Mouse (Mus musculus) frontal cortex, postnatal 36 days (tissue): Measurements from ENCODE around the gene Aldh3b2.
"Not testable (repeated sequence)": the region's sequence is repeated elsewhere in the genome, so short reads cannot be mapped to it uniquely, and the experiment has no call there.

ENCODE experiments used
- DNase-seq, 2 experiments: peaks; one replicate each; pipeline ENCODE4 v3.0.0; 2022; ENCODE audit warnings: low spot score in 2 of 2

Aldh3b2 gene

DNA sequence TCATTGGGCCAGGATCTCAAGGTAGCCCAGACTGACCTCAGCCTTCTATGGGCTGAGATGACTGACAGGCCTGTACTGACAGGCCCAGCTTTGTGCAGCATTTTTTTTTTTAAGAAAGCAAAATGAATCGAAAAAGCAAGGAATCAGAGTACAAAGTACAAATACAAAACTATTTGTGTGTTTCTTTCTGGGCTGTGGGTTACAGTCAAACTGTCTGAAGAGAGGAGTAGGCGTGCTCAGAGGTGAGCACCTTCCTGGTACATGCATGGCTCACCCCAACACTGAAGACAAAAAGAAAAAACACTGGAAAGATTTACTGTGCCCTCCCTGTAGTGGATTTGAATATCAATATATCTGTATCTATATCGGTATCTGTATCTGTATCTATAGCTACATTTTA lies 24.3 kb upstream of the Aldh3b2 start:
- no peak for DNase-seq

DNA sequence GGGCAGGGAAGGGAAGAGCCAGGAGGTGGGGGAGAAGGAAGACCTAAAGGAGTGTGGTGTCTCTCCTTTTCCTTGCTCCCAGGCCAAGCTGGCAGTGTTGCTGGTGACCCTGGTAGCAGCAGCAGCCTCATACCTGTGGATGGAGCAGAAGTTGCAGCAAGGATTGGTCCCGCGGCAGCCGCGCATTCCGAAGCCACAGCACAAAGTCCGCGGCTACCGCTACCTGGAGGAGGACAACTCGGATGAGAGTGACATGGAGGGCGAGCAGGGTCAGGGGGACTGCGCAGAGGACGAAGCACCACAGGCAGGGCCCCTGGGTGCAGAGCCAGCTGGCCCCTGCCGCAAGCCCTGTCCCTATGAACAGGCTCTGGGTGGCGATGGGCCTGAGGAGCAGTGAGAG lies 23.6 kb upstream of the Aldh3b2 start:
- no peak for DNase-seq

DNA sequence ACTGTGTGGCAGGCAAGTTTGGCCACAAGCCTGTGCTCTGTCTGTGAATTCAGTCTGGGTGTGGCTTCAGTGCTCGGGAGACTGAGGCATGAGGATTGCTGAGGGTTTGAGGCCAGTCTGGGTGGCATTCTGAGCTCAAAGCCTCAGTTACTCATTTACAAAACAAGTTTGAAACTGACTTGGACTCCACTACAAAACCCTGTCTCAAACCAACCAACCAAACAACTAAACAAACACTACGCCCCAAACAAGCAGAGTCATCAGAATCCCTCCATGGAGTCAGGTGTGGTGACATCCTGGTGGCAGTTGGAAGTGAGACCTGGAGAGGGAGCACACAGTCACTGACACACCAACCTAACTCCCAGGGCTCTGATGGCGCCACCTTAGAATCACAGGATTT lies 21.8 kb upstream of the Aldh3b2 start:
- DNase-seq: no peak

DNA sequence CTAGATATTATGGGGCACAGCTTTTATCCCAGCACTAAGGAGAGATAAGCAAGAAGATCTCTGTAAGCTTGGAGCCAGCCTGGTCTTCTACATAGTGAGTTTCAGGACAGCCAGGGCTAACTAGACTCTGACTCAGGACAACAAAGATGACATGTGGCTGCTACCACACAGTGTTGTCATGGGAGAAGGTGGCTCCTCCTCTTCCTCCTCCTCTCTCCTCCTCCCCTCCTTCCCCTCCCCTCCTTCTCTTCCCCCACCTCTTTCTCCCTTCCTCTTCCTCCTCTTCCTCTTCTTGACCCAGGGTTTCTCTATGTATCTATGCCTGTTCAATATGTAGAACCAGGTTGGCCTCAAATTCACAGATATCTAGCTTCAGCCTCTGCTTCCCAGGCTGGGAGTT lies 20.7 kb upstream of the Aldh3b2 start:
- no peak for DNase-seq

DNA sequence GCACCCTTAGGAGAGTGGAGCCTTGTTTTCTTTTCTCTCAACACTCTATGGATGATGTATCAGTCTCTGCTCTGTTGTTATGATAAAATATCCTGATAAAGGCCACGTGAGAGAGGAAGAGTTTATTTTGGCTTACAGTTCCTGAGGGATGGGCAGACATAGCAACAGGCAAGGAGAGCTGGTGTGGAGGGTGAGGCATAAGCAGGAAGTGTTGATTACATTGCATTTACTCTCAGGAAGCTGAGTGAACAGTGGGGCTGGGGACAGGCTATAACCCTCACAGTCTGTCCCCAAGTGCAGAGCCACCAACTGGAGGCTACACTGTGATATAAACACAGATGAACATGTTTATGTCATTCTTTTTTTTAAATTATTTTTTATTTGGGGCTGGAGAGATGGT lies 20.0 kb upstream of the Aldh3b2 start:
- no peak for DNase-seq

DNA sequence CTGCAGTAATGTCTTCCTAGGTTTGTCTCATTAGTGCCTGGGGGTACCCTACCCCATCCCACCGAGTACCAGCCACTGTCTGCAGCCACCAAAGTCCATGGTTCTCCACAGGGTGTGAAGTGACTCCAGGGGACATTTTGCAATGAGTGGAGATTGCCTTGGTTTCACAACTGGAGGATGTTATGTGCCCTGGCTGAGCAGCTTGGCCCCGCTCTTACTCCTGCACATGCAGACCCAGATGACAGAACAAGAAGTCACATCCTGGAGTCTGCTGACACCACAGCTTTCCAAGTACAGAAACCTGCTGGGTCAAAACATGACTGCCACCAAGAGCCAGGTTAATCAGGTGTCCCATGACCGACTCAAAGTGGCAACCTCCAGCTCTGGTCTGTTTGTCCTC lies 17.1 kb upstream of the Aldh3b2 start:
- no peak for DNase-seq

DNA sequence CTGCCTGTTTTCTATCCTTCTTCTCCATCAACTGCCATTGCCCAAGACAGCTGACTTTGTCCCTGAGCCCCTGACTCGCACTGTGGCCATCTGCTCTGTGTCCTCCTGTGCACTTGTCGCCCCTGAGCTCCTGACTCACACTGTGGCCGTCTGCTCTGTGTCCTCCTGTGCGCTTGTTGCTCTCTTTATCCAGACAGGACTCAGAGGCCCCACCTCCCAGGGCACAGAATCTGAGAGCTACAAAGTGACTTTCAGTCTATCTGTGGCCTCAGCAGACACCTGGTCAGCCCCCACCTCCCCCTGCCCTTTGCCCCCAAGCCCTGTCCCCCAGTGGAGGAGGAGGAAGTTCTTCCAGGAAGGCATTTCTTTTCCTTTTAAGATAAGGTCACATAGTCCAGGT lies 16.3 kb upstream of the Aldh3b2 start:
- DNase-seq: no peak

DNA sequence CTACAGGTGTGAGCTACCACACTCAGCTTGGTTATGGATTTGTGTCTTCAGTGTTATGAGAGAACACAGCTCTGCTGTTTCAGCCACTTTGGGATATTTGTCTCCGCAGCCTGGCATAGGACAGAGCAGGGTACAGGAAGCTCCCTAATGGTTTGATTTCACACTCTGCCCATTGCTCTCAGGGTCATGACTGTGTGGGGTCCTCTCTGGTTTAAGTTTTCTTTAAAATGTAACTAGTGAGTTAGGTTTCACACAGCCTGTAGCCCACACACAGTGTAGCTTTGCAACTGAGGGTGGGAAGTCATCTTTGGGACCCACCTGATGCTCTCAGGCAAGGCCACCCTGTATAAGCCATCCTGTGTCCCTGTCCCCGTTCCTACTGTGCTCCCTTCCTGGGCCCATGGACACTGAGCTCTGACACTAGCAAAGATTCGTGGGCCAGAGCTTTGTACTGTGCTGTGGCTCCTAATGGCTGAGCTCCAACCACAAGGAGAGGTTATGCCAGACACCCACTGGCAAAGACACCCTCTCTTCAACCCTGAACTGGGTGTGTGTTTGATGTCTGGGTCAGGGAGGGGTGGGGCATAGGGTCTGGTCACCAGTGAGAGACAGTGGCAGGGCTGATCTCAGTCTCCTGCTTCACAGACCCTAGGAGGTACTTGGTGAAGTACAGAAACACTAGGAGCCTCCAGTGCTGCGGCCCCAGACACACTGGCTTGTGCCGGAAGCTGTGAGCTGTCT lies 14.7 kb upstream of the Aldh3b2 start:
- DNase-seq: not testable (repeated sequence)

DNA sequence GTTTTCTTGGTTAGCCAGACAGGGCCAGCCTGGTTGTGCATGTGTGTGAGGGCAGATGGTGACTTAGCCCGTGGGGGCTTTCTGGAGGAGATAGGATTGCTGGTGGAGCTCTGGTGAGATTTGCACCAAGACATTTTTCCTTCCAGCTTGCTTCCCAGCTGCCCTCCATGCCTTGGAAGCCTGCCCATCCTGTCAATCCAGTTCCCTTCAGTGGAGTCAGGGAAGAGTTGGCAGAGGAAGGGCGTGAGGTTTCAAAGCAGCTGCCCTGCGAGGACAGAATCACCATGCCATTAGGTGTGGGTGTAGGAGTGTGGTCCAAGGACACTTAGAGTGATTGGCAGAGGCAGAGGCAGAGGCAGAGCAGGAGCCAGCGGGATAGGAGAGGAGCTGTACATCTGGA lies 13.7 kb upstream of the Aldh3b2 start, which contains the start of gene Aldh3b3:
Gene Aldh3b3, plus strand, starts transcription at position 176 of the 400 bp plus-strand sequence.
- DNase-seq: no peak

DNA sequence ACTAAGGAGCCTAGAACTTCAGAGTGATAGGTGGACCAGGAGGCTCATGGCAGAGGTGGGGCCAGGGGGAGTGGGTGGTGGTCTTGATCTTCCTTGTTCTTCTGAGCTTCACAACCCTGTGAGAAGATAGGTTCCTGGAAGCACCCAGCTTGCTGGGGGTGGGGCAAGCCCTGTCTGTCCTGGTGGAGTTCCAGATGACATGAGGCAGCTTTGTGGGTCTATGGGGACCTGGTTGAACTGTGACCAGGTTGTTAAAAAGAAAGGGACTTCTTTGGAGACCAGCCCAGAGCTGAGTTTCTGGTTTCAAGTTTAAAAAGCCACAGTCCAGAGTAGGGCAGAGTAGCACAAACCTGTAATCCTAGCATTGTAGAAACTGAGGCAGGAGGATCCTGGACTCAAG lies 13.1 kb upstream of the Aldh3b2 start:
- DNase-seq: no peak

DNA sequence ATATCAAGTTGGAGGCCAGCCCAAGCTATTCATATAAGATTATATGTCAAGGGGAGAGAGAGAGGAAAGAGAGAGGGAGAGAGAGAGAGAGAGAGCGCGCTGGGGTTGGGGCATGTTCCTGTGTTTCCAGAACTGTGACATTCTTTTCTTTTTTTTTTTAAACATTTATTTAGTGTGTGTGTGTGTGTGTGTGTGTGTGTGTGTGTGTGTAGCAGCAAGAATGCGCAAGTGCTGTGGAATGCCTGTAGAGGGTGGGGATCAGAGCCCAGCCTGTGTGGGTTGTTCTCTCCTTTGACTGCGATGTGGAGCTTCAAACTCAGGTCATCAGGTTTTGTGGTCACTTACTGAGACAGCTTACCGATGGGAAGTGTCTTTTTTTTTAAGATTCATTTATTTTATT lies 11.9 kb upstream of the Aldh3b2 start:
- DNase-seq: no peak

DNA sequence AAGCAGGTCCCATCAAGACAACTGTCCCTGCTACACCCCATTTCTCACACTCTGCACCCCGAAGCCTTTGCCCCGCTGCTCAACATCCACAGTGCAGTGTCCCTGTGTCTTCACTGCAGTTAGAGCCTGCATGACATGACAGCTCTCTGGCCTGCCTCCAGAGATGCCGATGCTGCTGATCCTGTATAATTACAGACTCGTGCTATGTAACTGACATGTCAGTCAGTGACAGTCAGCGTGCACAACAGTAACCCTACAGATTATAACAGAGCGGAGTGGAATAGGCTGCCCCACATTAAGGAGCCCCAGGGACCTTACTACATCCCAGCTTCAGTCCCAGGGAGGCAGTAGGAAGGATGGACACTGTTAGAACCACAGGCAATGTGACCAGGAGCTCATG lies 10.3 kb upstream of the Aldh3b2 start:
- not testable (repeated sequence) for DNase-seq

DNA sequence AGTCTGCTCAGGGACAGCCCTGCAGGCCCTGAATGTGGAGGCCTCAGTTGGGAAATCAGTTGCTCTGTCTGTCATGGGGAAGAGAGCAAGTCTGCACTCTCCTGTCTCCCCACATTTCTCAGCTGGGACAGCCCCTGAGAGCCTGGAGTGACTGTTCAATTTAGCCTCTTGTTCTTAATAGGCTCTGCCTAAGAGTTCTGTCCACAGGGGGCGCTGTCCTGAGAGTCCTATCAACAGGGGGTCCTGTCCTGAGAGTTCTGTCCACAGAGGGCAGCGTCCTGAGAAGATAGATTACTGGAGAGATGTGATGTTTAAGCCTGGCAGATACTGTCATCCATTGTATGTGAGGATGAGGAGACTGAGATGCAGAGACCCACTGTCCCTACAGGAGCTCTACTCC lies 9.7 kb upstream of the Aldh3b2 start:
- DNase-seq: no peak

DNA sequence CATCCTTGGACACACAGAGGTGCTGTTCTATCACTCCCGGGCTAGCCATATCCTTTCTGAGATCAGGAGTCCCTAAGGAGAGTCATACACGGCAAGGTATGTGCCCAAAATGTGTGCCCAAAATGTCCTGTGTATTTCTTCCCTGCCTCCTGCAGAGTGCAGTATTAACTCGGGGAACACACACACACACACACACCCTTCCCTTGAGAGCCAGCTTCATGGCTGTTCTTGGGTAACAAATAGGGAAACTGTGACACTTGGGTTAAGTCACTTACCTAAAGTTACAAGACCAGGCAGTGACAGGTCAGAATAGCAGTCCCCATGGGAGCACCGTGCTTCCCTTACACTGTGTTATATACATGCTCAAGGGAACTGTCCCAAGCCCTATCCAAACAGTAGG lies 8.1 kb upstream of the Aldh3b2 start:
- no peak for DNase-seq

DNA sequence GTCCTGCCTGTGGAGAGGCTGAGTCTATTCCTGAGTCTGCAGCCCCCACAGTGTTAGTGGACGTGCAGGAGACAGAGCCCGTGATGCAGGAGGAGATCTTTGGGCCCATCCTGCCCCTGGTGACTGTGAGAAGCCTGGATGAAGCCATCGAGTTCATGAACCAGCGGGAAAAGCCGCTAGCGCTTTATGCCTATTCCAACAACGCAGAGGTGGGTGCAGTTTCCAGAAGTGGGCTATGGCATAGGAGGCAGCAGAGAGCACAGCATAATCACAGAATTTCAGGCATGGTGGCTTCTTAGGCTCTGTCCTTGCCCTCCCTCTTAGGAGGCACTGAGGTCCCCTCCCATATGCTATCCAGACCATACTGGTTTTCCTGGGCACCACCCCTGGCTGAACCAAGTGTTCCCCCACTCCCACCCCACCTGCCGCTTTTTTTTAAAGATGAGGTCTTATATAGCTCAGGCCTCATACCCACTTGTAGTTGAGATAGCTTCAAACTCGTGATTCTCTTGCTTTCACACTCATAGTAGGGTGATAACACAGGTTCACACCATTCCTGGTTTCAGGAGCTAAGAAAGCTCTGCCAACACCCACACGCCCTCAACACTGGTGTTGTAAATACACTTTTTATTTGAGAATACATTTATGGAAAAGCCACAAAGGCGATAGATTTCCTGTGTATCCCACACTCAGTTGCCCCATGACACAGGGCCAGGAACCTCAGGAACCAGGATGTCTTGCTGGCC lies 5.6 kb upstream of the Aldh3b2 start:
- DNase-seq: peak in 1 of 2 experiments; percentile 34

DNA sequence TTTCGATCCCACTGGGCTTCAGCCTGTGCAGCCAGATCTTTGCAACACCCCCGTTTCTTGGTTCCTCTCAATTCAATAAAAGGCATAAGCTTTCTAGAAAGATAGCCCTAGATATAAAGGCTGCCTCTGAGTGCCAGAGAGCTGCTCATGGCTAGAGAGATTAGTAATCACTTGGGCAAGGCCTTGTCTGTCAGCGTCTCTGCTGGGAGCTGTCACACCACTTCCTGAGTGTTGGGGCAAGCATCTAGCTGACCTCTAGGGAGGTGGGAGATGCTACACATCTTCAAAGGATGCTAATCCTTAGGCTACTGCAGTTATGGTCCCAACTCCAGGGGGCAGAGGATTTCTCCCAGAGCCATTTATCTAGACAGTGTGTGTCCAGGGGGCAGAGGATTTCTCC lies 4.9 kb upstream of the Aldh3b2 start:
- no peak for DNase-seq

DNA sequence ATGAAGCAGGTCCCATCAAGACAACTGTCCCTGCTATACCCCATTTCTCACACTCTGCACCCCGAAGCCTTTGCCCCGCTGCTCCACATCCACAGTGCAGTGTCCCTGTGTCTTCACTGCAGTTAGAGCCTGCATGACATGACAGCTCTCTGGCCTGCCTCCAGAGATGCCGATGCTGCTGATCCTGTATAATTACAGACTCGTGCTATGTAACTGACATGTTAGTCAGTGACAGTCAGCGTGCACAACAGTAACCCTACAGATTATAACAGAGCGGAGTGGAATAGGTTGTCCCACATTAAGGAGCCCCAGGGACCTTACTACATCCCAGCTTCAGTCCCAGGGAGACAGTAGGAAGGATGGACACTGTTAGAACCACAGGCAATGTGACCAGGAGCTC lies 2.5 kb downstream of the Aldh3b2 start:
- not testable (repeated sequence) for DNase-seq

DNA sequence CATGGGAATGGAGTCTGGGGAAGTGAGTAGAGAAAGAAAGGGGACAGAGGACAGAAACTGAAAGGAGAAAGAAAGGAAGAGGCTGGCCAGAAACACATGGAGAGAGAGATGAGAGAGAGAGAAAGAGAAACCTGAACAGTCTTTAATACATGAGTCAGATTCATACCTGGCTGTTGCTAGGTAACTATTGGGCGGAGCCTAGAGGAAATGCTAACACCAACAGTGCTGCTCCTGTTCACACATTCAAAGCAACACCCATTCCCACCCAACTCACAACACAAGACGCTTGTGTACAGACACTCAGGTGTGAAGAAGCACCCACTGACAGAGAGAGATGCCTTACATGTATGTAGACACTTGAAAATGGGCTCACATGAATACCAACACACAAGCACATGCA lies 3.7 kb downstream of the Aldh3b2 start:
- no peak for DNase-seq

DNA sequence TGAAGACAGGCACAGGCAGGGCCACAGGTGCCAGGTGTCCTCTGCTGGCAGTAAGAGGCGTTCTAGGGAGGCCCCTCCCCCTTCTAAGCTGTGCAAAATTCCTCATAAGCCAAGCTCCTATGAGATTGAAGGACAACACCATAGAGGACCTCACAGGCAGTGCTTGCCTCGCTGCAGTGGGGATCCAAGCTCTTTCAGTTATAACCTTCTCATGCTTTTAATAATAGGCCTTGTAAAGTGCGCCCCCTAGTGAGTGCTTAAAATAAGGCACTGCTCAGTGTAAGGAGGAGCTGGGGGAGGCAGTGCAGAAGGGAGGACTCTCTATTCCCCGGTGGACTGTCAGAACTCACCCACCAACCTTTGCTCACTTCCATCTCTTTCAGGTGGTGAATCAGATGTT lies 8.2 kb downstream of the Aldh3b2 start:
- peak; percentile 69 to 87 for DNase-seq

DNA sequence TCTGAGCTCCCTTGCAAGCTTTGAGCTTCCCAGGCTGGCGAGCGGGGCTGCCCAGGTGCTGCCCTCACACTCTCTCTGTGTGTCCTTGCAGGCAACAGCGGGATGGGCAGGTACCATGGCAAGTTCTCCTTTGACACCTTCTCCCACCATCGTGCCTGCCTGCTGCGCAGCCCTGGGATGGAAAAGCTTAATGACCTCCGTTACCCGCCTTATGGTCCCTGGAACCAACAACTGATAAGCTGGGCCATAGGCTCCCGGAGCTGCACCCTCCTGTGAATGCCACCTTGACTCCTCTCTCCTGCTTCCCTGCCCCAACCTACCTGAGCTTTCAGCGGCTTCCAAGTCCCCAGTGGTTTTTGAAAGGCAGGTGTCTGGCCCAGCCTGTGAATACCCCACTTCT lies 8.8 kb downstream of the Aldh3b2 start:
- DNase-seq: no peak

DNA sequence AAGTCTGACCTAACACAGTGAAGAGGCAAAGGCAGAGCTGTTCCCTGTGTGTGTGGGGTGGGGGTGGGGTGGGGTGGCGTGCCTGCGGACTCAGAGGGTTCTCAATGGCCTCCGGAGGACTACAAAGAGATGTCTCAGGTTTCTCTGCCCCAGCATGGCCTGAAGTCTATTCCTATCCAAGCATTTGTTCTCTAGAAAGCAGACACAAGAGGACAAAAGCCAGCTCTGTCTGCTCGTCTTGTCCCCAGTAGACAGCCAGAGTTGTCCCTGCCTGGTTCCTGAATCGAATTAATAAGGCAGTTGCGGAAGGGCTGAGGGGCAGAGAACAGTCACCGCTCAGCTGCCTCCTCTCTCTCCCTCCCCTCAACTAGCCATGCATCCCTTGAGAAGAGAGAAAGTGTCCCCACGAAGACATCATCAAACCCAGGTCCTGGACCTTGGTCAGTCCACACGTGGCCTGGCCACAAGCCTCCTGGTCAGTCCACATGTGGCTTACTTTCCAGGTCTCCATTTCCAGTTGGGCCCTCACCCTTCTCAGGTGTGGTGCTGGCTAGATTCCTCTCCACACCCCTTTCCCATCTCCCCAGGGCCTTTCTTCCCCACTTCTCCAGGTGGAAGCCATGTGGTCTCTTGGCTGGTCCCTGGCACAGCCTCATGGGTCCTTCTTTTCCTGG lies 11.5 kb downstream of the Aldh3b2 start:
- no peak for DNase-seq

DNA sequence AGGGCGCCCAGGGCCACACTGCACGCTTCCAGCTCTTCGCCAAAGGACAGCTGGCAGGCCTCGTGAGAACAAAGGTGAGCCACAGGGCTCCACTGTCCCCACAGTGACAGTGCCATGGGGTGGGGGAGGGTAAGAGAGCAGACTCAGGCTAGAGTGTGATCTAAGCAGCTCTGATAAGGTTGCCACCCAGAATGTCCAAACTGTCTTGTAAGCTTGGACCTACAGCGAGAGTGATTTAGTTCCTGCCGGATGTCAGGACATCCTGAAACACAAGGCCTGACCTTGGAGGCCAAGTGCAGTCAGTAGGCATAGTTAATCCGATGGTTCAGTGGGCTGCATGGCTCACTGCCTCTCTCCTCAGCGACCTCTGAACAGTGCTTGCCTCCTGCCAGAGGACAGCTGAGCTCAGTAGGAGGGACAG lies 13.1 kb downstream of the Aldh3b2 start:
- DNase-seq: no peak

DNA sequence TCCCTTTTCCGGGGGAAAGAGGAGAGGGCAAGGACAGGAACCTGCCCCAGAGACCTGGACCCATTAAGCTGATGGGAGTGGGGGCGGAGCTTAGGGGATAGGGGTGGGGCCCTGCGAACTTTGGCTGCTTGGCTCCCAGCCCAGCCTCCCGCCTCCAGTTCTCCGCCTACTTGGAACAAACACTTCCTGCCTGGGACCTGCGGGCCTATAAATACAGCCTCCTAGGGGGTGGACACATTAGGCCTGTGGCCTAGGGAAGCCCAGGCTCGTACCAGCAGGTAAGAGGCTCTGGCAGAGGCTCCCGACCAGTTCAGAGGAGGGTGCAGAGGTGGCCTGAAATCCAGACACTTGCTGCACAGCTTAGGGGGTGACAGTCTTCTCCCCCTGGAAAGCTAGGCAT lies 14.2 kb downstream of the Aldh3b2 start, which contains the start of gene Acy3:
Gene Acy3, plus strand, starts transcription at position 237 of the 400 bp plus-strand sequence.
- DNase-seq: peak; percentile 57 to 58
